Mouse (Mus musculus): ENCODE data around the gene Kif26b. TPM values are rescaled to one million over a fixed set of nuclear protein-coding genes. Genes with fewer than 3 reads are reported as not detected.

Kif26b gene
- polyA plus RNA-seq, 1 experiment from 2014 or later: 2.7 TPM

GRCm38 (mm10) chr1:178863756-178864155 is 334.8 kb downstream of the Kif26b start:
- no peak for ATAC-seq (replicated peaks; ENCODE audit: low FRiP score)
- no peak overlapping the region for H3K9ac ChIP-seq (ENCODE audit: low read depth, low read length)
- no peak overlapping the region for H3K27ac ChIP-seq (ENCODE audit: low read depth, low read length)
- DNase-seq (ENCODE audit: low spot score): no peak
- H3K36me3 ChIP-seq (ENCODE audit: control insufficient read depth, insufficient read depth, low read length): no peaks in the 10 kb centered on the region
- no peaks in the 10 kb centered on the region for H3K4me1 ChIP-seq (replicated peaks; ENCODE audit: control insufficient read depth, insufficient read depth, low read length)
- WGBS: 85% methylated on average over 6 of the region's 6 CpGs
- H3K4me3 ChIP-seq (ENCODE audit: low read depth, low read length): no peak overlapping the region
- H3K27me3 ChIP-seq (replicated peaks; ENCODE audit: control insufficient read depth, insufficient read depth, low read length): no peaks in the 10 kb centered on the region
- H3K4me2 ChIP-seq: no peak overlapping the region
- H3K9me3 ChIP-seq (ENCODE audit: control insufficient read depth, low read length): no peaks in the 10 kb centered on the region

GRCm38 (mm10) chr1:178864297-178864696 is 335.4 kb downstream of the Kif26b start:
- no peak for DNase-seq (ENCODE audit: low spot score)

DNA sequence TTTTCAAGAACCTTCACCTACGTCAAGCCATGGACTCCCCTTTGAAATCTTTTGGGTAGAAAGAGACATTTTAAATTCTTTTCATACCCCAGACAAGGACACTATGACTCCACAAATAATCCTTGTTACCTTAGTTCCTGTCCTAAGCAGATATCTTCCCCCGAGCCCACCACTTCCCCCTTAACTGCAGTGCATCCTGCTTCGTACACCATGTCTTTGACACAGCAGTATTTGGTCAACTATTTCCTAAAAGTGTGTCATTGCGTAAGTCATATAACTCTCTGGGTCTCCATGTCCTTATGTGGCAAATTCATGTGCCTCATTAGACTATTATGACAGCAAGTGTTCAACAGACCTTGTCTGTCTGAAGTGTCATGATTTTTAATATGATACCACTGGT is 337.8 kb downstream of the Kif26b start:
- H3K9ac ChIP-seq (ENCODE audit: low read depth, low read length): no peak overlapping the region
- no peaks in the 10 kb centered on the region for H3K4me1 ChIP-seq (replicated peaks; ENCODE audit: control insufficient read depth, insufficient read depth, low read length)
- H3K4me3 ChIP-seq (ENCODE audit: low read depth, low read length): no peak overlapping the region
- no peaks in the 10 kb centered on the region for H3K9me3 ChIP-seq (ENCODE audit: control insufficient read depth, low read length)
- WGBS: 59% methylated on average over 4 of the region's 4 CpGs
- no peaks in the 10 kb centered on the region for H3K36me3 ChIP-seq (ENCODE audit: control insufficient read depth, insufficient read depth, low read length)
- ATAC-seq (replicated peaks; ENCODE audit: low FRiP score) (no peak), DNase-seq (ENCODE audit: low spot score) (no peak)
- H3K27ac ChIP-seq (ENCODE audit: low read depth, low read length): no peak overlapping the region
- H3K27me3 ChIP-seq (replicated peaks; ENCODE audit: control insufficient read depth, insufficient read depth, low read length): no peaks in the 10 kb centered on the region
- H3K4me2 ChIP-seq: no peak overlapping the region

More at GRCm38 (mm10) chr1:178864297-178864696, 335.4 kb downstream of the Kif26b start:
- no peak overlapping the region for H3K4me3 ChIP-seq (ENCODE audit: low read depth, low read length)
- WGBS: 88% methylated on average over 4 of the region's 4 CpGs
- H3K36me3 ChIP-seq (ENCODE audit: control insufficient read depth, insufficient read depth, low read length): no peaks in the 10 kb centered on the region
- no peaks in the 10 kb centered on the region for H3K4me1 ChIP-seq (replicated peaks; ENCODE audit: control insufficient read depth, insufficient read depth, low read length)
- H3K9ac ChIP-seq (ENCODE audit: low read depth, low read length): no peak overlapping the region
- H3K27ac ChIP-seq (ENCODE audit: low read depth, low read length): no peak overlapping the region
- no peak for ATAC-seq (replicated peaks; ENCODE audit: low FRiP score)
- H3K4me2 ChIP-seq: no peak overlapping the region
- H3K9me3 ChIP-seq (ENCODE audit: control insufficient read depth, low read length): no peaks in the 10 kb centered on the region
- no peaks in the 10 kb centered on the region for H3K27me3 ChIP-seq (replicated peaks; ENCODE audit: control insufficient read depth, insufficient read depth, low read length)

DNA sequence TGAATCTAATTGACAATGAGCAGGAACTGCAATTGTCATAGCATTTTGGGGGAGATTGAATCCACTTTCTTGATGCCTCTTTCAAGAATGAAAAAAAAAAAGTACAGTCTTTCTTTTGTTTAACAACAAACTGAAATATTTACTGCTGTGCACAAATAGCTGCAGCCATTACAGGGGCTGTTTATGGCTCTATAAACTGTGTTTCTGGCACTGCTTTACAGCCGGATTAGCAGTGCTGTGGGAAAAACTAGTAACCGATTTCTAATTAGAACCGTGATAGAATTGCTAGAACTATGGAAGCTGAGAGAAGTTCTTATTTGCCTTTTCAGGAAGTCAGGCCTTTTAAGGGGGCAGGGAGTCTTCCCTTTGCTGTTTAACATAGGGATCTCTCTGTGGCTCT is 342.1 kb downstream of the Kif26b start:
- 81% methylated on average over 3 of the region's 3 CpGs for WGBS
- ATAC-seq (replicated peaks; ENCODE audit: low FRiP score): no peak

DNA sequence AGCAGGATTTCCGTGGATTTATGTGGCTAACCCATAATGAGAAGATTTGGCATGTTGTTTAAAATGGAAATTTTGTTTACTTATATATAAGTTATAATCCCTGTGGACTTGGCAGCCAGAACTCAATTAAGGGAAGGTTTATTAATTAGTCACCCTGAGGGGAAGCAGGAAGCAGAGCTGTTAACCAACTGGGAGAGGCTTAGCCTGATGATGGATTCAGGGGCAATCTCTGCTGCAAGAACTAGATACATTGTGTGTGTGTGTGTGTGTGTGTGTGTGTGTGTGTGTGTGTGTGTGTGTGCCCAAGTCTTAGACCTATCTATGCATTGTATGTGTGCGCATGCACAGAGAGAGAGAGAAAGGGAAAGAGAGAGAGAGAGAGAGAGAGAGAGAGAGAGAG is 348.0 kb downstream of the Kif26b start:
- Histone ChIP-seq H3K9me3 (ENCODE audit: control insufficient read depth, low read length) (no peaks in the 10 kb centered on the region), H3K4me3 (ENCODE audit: low read depth, low read length) (no peak overlapping the region), H3K27ac (ENCODE audit: low read depth, low read length) (no peak overlapping the region), H3K4me2 (no peak overlapping the region), H3K9ac (ENCODE audit: low read depth, low read length) (no peak overlapping the region), H3K36me3 (ENCODE audit: control insufficient read depth, insufficient read depth, low read length) (no peaks in the 10 kb centered on the region), H3K4me1 (replicated peaks; ENCODE audit: control insufficient read depth, insufficient read depth, low read length) (no peaks in the 10 kb centered on the region), H3K27me3 (replicated peaks; ENCODE audit: control insufficient read depth, insufficient read depth, low read length) (no peaks in the 10 kb centered on the region)
- DNase-seq (ENCODE audit: low spot score) (no peak), ATAC-seq (replicated peaks; ENCODE audit: low FRiP score) (no peak)
- 73% methylated on average over 2 of the region's 2 CpGs for WGBS

More for the DNA sequence above, 342.1 kb downstream of the Kif26b start:
- no peak for DNase-seq (ENCODE audit: low spot score)
- no peaks in the 10 kb centered on the region for H3K27me3 ChIP-seq (replicated peaks; ENCODE audit: control insufficient read depth, insufficient read depth, low read length)
- no peak overlapping the region for H3K9ac ChIP-seq (ENCODE audit: low read depth, low read length)
- H3K4me3 ChIP-seq (ENCODE audit: low read depth, low read length): no peak overlapping the region
- no peaks in the 10 kb centered on the region for H3K36me3 ChIP-seq (ENCODE audit: control insufficient read depth, insufficient read depth, low read length)
- no peak overlapping the region for H3K4me2 ChIP-seq
- H3K4me1 ChIP-seq (replicated peaks; ENCODE audit: control insufficient read depth, insufficient read depth, low read length): no peaks in the 10 kb centered on the region
- H3K27ac ChIP-seq (ENCODE audit: low read depth, low read length): no peak overlapping the region
- H3K9me3 ChIP-seq (ENCODE audit: control insufficient read depth, low read length): no peaks in the 10 kb centered on the region

DNA sequence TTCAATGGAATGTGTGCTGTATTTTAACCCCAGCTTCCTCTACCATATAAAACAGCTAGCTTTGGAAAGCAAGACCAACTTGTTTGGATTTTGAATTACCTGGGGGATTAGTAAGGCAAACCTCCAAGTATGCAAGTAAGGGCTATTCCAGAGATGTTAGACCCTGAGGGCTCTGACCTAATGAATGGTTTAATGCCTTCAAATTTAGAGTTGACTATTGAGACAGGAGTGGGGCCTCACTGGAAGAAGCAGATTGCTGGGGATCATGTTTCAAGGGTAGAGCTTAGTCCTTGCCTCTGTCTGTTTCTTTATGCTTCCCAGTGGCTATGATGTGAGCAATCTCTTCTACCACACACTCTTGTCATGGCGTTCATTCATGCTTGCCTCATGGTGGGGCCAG is 349.8 kb downstream of the Kif26b start:
- no peaks in the 10 kb centered on the region for H3K9me3 ChIP-seq (ENCODE audit: control insufficient read depth, low read length)
- DNase-seq (ENCODE audit: low spot score) (no peak), ATAC-seq (replicated peaks; ENCODE audit: low FRiP score) (no peak)
- H3K4me2 ChIP-seq: no peak overlapping the region
- no peak overlapping the region for H3K4me3 ChIP-seq (ENCODE audit: low read depth, low read length)
- 69% methylated on average over 1 of the region's 1 CpGs for whole genome bisulfite sequencing
- no peaks in the 10 kb centered on the region for H3K36me3 ChIP-seq (ENCODE audit: control insufficient read depth, insufficient read depth, low read length)
- H3K27ac ChIP-seq (ENCODE audit: low read depth, low read length): no peak overlapping the region
- H3K9ac ChIP-seq (ENCODE audit: low read depth, low read length): no peak overlapping the region
- H3K27me3 ChIP-seq (replicated peaks; ENCODE audit: control insufficient read depth, insufficient read depth, low read length): no peaks in the 10 kb centered on the region
- H3K4me1 ChIP-seq (replicated peaks; ENCODE audit: control insufficient read depth, insufficient read depth, low read length): no peaks in the 10 kb centered on the region

GRCm38 (mm10) chr1:178880905-178881304 is 352.0 kb downstream of the Kif26b start:
- no peak for ATAC-seq (replicated peaks; ENCODE audit: low FRiP score)
- no peaks in the 10 kb centered on the region for H3K4me1 ChIP-seq (replicated peaks; ENCODE audit: control insufficient read depth, insufficient read depth, low read length)
- WGBS: 61% methylated on average over 7 of the region's 7 CpGs
- H3K4me2 ChIP-seq: no peak overlapping the region
- no peaks in the 10 kb centered on the region for H3K27me3 ChIP-seq (replicated peaks; ENCODE audit: control insufficient read depth, insufficient read depth, low read length)
- H3K9ac ChIP-seq (ENCODE audit: low read depth, low read length): no peak overlapping the region
- H3K27ac ChIP-seq (ENCODE audit: low read depth, low read length): no peak overlapping the region
- no peak for DNase-seq (ENCODE audit: low spot score)
- no peak overlapping the region for H3K4me3 ChIP-seq (ENCODE audit: low read depth, low read length)
- H3K36me3 ChIP-seq (ENCODE audit: control insufficient read depth, insufficient read depth, low read length): no peaks in the 10 kb centered on the region
- no peaks in the 10 kb centered on the region for H3K9me3 ChIP-seq (ENCODE audit: control insufficient read depth, low read length)

DNA sequence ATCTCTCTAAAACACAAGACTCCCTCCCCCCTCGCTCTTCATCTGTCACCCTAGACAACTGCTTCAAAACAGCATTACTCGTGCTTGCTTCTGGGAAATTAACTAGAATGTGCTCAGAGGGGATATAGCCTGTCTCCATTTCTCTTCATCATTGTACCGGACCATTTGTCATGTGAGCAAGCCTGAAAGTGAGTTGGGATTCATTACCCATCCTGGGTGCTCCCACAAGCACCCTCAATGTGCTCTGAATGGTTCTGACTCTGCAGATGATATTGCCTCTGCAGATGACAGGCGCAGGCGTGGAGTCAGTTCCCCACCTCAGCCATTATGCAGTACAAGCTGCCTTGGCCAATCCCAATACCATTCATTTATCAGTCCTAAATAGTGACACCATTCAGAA is 357.7 kb downstream of the Kif26b start:
- H3K4me3 ChIP-seq (ENCODE audit: low read depth, low read length): no peak overlapping the region
- H3K27ac ChIP-seq (ENCODE audit: low read depth, low read length): no peak overlapping the region
- WGBS: 76% methylated on average over 5 of the region's 5 CpGs
- H3K9me3 ChIP-seq (ENCODE audit: control insufficient read depth, low read length): no peaks in the 10 kb centered on the region
- H3K36me3 ChIP-seq (ENCODE audit: control insufficient read depth, insufficient read depth, low read length): no peaks in the 10 kb centered on the region
- no peak overlapping the region for H3K9ac ChIP-seq (ENCODE audit: low read depth, low read length)
- no peak for DNase-seq (ENCODE audit: low spot score)
- H3K4me1 ChIP-seq (replicated peaks; ENCODE audit: control insufficient read depth, insufficient read depth, low read length): no peaks in the 10 kb centered on the region
- no peak overlapping the region for H3K4me2 ChIP-seq
- no peaks in the 10 kb centered on the region for H3K27me3 ChIP-seq (replicated peaks; ENCODE audit: control insufficient read depth, insufficient read depth, low read length)
- ATAC-seq (replicated peaks; ENCODE audit: low FRiP score): no peak

GRCm38 (mm10) chr1:178892376-178892775 is 363.5 kb downstream of the Kif26b start:
- Histone ChIP-seq H3K4me1 (replicated peaks; ENCODE audit: control insufficient read depth, insufficient read depth, low read length) (no peaks in the 10 kb centered on the region), H3K36me3 (ENCODE audit: control insufficient read depth, insufficient read depth, low read length) (no peaks in the 10 kb centered on the region), H3K9ac (ENCODE audit: low read depth, low read length) (no peak overlapping the region), H3K27me3 (replicated peaks; ENCODE audit: control insufficient read depth, insufficient read depth, low read length) (no peaks in the 10 kb centered on the region), H3K27ac (ENCODE audit: low read depth, low read length) (no peak overlapping the region), H3K9me3 (ENCODE audit: control insufficient read depth, low read length) (no peaks in the 10 kb centered on the region), H3K4me3 (ENCODE audit: low read depth, low read length) (no peak overlapping the region), H3K4me2 (no peak overlapping the region)
- DNase-seq (ENCODE audit: low spot score) (no peak), ATAC-seq (replicated peaks; ENCODE audit: low FRiP score) (no peak)
- 87% methylated on average over 6 of the region's 6 CpGs for WGBS

Measured in liver, embryonic 11.5 days (tissue).